Mouse (Mus musculus) forebrain, embryonic 15.5 days (tissue): ENCODE measurements around the gene Taf9b. TPM values are rescaled to one million over a fixed set of nuclear protein-coding genes. Genes with fewer than 3 reads are reported as not detected.
A peak's percentile ranks its signal among the peaks of the same experiment; 100 is the strongest.
"Not testable (repeated sequence)": the region's sequence is repeated elsewhere in the genome, so short reads cannot be mapped to it uniquely, and the experiment has no call there.

ENCODE experiments used
- ATAC-seq: fragments of 200-750 bp; cut with Nextera tagmentation; replicated peaks from 2 replicates; pipeline ENCODE4 v1.8.0; 2017; ENCODE audit warnings: mild to moderate bottlenecking, moderate TSS enrichment, moderate library complexity
- H3K27ac ChIP-seq: fragments of 300-500 bp; sonication (generic); replicated peaks from 2 replicates; pipeline ENCODE4 v1.5.1; 2015; ENCODE audit warnings: mild to moderate bottlenecking, inconsistent platforms
- H3K27me3 ChIP-seq: fragments of 300-500 bp; sonication (generic); 2 replicates; pipeline ENCODE4 v1.6.1; 2015; ENCODE audit warnings: inconsistent platforms
- H3K36me3 ChIP-seq: fragments of 300-500 bp; sonication (generic); 2 replicates; pipeline ENCODE4 v1.6.1; 2015; ENCODE audit warnings: mild to moderate bottlenecking, inconsistent platforms
- H3K4me1 ChIP-seq: fragments of 300-500 bp; sonication (generic); 2 replicates; pipeline ENCODE4 v1.6.1; 2015; ENCODE audit warnings: inconsistent platforms
- H3K4me2 ChIP-seq: fragments of 300-500 bp; sonication (generic); replicated peaks from 2 replicates; pipeline ENCODE4 v1.6.1; 2015; ENCODE audit warnings: mild to moderate bottlenecking, inconsistent platforms
- H3K4me3 ChIP-seq: fragments of 300-500 bp; sonication (generic); 2 replicates; pipeline ENCODE4 v1.5.1; 2015; ENCODE audit warnings: mild to moderate bottlenecking, inconsistent platforms
- H3K9ac ChIP-seq: fragments of 300-500 bp; sonication (generic); replicated peaks from 2 replicates; pipeline ENCODE4 v1.6.1; 2015; ENCODE audit warnings: mild to moderate bottlenecking, inconsistent platforms
- H3K9me3 ChIP-seq: fragments of 300-500 bp; sonication (generic); 2 replicates; pipeline ENCODE4 v1.6.1; 2016; ENCODE audit warnings: inconsistent platforms
- whole genome bisulfite sequencing: fragments of 180-500 bp; shearing (Covaris S2); methylation state at CpG from one replicate; pipeline ENCODE4 v1.1.7; 2015; ENCODE audit warnings: mixed read lengths; 5-methylcytosine and 5-hydroxymethylcytosine counted together
- polyA plus RNA-seq: library from polyadenylated mRNA; unstranded; fragments of >200 nt; fragmentation: Nextera tagmentation; extraction: Ambion mirVana; gene quantifications from 2 replicates; pipeline ENCODE4 v1.2.1, GENCODE M21; 2015

Taf9b gene
- polyA plus RNA-seq = 11.4 and 14.5 TPM in 2 replicates

DNA sequence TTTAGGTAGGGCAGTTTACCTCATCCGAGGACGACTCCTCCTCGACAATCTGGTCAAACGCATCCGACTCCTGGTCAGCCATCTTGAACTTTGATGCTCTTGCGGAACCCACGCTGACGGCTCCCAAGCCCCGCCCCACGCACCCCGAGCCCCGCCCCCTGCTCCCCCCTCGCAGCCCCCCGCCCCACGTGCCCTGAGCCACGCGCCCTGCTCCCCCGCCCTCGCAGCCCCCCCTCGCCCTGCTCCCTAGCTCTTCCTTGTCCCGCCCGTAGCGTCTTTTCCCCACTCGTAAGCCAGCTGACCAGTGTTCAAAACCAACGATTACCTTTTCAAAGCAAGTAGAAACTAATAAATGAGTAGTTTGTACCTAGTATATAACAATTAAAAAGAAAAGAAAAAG is at the start of gene Taf9b:
Gene Taf9b, minus strand, starts transcription at position 101 of the 400 bp plus-strand sequence.
- H3K27ac ChIP-seq = peak within 1 kb of the TSS; percentile 92
- peak within 1 kb of the TSS; percentile 60 for H3K4me3 ChIP-seq
- no peak within 1 kb of the TSS; the same call in 1 of the 2 replicates for H3K9ac ChIP-seq
- no peaks in the 10 kb centered on the region for H3K27me3 ChIP-seq
- no peaks in the 10 kb centered on the region for H3K4me1 ChIP-seq
- H3K9me3 ChIP-seq = no peaks in the 10 kb centered on the region
- ATAC-seq = no peak
- H3K36me3 ChIP-seq = no peaks in the 10 kb centered on the region
- peak within 1 kb of the TSS; percentile 37 for H3K4me2 ChIP-seq
- 87% methylated on average over 25 of the region's 25 CpGs for WGBS

- ATAC-seq = no peak
- no peak within 1 kb of the TSS for H3K9ac ChIP-seq
- 91% methylated on average over 4 of the region's 4 CpGs for WGBS
- no peaks in the 10 kb centered on the region for H3K27me3 ChIP-seq
- H3K9me3 ChIP-seq = no peaks in the 10 kb centered on the region
- H3K4me1 ChIP-seq = no peaks in the 10 kb centered on the region
- H3K36me3 ChIP-seq = no peaks in the 10 kb centered on the region
- H3K27ac ChIP-seq = no peak within 1 kb of the TSS
- H3K4me3 ChIP-seq = no peak within 1 kb of the TSS
- H3K4me2 ChIP-seq = no peak within 1 kb of the TSS
Observed at GRCm38 (mm10) chrX:106255276-106255675, 34.3 kb upstream of the Taf9b start, which contains the start of gene Fnd3c2. Fnd3c2 (minus strand) TSS chrX:106255376.

DNA sequence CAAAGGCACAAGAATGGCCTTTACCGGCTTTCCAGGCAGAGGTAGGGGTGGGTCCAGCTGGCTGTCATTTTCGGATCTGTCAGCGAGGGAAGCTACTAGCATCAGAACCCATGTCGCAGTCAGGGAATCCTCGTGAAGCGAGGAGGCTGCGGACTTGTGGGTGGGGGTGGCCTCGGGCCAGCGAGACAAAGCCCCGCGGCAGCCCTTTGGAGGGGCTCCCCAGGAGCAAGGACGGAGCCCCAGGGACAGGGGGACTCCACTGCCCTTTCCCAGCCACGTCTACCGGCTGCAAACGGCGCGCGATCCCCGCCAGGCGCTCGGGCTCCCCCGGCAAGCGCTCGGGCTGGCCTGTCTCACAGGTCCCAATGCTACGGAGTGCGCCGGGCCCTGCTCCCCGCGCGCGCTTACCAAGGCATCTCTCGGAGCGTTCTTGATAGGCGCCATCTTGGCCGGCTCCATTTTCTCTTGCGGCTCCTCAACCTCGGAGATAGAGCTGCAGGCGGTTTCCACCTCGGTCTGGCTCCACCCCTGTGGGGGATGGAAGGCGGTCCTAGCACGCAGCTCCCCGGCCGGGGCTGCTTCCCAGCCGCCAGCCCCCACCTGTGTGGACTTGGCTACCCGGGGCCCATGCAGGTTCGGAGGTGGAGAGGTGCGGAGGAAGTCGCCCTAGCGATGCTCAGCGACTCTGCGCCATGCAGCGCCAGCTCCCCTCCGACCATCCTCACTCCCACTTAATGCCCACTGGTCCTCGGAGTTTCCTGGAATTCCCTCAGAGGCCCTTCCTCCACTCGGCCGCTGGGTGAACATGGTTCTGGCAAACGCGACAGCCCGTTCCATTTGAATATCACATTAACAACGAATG is 1.6 kb downstream of the Taf9b start:
- peak; percentile 95 for ATAC-seq
- H3K36me3 ChIP-seq = no peaks in the 10 kb centered on the region
- peak overlapping the region; percentile 37 for H3K4me2 ChIP-seq
- H3K27me3 ChIP-seq = no peaks in the 10 kb centered on the region
- 24% methylated on average over 52 of the region's 60 CpGs for WGBS
- no peaks in the 10 kb centered on the region for H3K4me1 ChIP-seq
- peak overlapping the region; percentile 60 for H3K4me3 ChIP-seq
- peak overlapping the region; percentile 92 for H3K27ac ChIP-seq
- peak overlapping the region; percentile 87 for H3K9ac ChIP-seq
- H3K9me3 ChIP-seq = no peaks in the 10 kb centered on the region

DNA sequence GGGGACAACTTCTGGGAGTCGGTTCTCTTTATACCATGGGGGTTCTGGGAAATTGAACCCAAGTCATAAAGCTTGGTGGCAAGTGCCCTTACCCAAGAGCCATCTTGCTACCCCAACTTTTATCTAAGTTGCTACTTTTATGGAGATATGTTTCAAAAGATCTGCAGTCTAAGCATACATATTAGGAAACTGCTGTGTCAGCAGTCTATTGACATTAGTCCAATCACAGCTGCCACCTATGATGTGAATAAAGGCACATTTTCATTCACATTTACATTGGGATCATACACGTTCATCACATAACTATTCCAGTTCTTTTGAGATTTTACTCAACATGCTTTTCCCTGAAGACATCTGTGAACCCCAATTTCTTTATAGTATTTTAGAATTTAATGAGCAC is 11.9 kb downstream of the Taf9b start:
- Histone ChIP-seq H3K4me2 (no peak overlapping the region), H3K9ac (no peak overlapping the region), H3K27me3 (no peaks in the 10 kb centered on the region), H3K4me1 (no peaks in the 10 kb centered on the region), H3K27ac (no peak overlapping the region), H3K9me3 (no peaks in the 10 kb centered on the region), H3K36me3 (peaks cover 5% of the 10 kb centered on the region; the same call in 1 of the 2 replicates), H3K4me3 (no peak overlapping the region)
- no peak for ATAC-seq
- 81% methylated on average over 2 of the region's 2 CpGs for WGBS

DNA sequence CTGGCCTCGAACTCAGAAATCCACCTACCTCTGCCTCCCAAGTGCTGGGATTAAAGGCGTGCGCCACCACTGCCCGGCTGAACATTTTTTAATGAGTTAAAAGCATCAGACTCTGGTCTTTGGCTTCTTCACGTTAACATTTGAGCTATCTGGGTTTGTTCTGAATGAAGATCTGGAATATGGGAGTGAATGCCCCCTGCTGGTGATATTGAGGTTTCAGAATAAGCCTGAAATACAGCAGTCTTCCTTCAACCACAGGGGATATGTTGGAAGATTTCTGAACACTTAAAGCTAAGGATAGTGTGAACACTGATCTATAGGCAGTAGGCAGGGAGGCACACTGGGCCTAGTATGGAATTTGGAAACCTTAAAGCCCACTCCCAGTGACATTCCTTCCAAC is 22.1 kb downstream of the Taf9b start:
- H3K9ac ChIP-seq = no peak overlapping the region
- no peak overlapping the region for H3K4me3 ChIP-seq
- H3K9me3 ChIP-seq = no peaks in the 10 kb centered on the region
- H3K4me2 ChIP-seq = no peak overlapping the region
- no peaks in the 10 kb centered on the region for H3K4me1 ChIP-seq
- peaks cover 41% of the 10 kb centered on the region for H3K36me3 ChIP-seq
- no peak overlapping the region for H3K27ac ChIP-seq
- no peaks in the 10 kb centered on the region for H3K27me3 ChIP-seq
- 79% methylated on average over 5 of the region's 5 CpGs for WGBS
- no peak for ATAC-seq

- no peaks in the 10 kb centered on the region for H3K9me3 ChIP-seq
- no peak overlapping the region for H3K4me3 ChIP-seq
- no peak overlapping the region for H3K9ac ChIP-seq
- H3K4me2 ChIP-seq = no peak overlapping the region
- no peaks in the 10 kb centered on the region for H3K27me3 ChIP-seq
- no peak overlapping the region for H3K27ac ChIP-seq
- 63% methylated on average over 5 of the region's 5 CpGs for WGBS
- H3K4me1 ChIP-seq = no peaks in the 10 kb centered on the region
- no peak for ATAC-seq
- H3K36me3 ChIP-seq = peaks cover 35% of the 10 kb centered on the region
Observed at GRCm38 (mm10) chrX:106197308-106197707, 23.6 kb downstream of the Taf9b start.

- Histone ChIP-seq H3K4me1 (peaks cover 10% of the 10 kb centered on the region), H3K36me3 (peaks cover 23% of the 10 kb centered on the region)
- not testable (repeated sequence) for H3K27me3 ChIP-seq, H3K9me3 ChIP-seq, H3K9ac ChIP-seq, H3K27ac ChIP-seq, ATAC-seq, H3K4me3 ChIP-seq, H3K4me2 ChIP-seq
- WGBS = 90% methylated on average over 6 of the region's 6 CpGs
Observed at GRCm38 (mm10) chrX:106194361-106194760, 26.6 kb downstream of the Taf9b start.

DNA sequence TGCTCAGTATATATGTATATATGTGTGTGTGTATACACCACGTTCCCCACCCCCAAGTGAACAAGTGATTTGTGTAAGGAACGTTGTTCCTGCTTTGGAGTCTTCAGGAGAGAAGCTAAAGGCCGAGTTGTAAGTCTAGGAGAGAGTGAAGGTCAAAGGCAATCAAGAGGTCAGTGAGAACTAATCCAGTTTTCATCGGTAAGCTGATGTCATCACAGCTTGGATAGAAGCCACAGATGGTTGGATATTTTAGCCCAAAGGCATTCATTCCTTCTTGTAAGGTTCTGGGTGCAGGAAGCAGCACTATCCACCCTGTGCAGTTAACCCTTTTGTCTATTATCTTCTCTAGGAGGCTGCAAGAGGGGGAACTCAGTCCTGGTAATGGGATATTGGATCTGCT is 30.9 kb downstream of the Taf9b start:
- Histone ChIP-seq H3K9me3 (no peaks in the 10 kb centered on the region), H3K4me2 (no peak overlapping the region), H3K27ac (no peak overlapping the region), H3K36me3 (peaks cover 3% of the 10 kb centered on the region; the same call in 1 of the 2 replicates), H3K4me3 (no peak overlapping the region), H3K9ac (no peak overlapping the region), H3K4me1 (peaks cover 32% of the 10 kb centered on the region), H3K27me3 (no peaks in the 10 kb centered on the region)
- no peak for ATAC-seq
- 39% methylated on average over 4 of the region's 4 CpGs for WGBS

DNA sequence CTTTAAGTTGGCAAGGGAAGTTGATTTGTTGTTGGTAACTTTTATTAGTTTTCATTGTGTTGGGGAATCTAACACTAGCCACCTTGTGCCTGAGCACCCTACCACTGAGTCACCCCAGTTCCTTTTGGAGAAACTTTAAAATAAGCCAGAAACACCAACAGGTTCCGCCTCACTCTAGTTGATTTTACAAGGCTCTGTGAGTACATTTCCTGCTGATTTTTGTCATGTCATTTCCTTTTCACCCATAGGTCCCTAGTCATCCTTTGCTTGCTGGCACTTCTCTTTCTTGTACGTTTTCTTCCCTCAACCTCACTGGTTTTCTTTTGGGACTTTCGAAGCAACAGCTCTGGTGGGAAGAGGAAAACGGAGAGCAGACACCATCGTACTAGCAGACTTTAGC is 31.6 kb downstream of the Taf9b start:
- no peak for ATAC-seq
- Histone ChIP-seq H3K36me3 (no peaks in the 10 kb centered on the region), H3K4me3 (peak overlapping the region; percentile 53), H3K9ac (no peak overlapping the region), H3K4me1 (peaks cover 32% of the 10 kb centered on the region), H3K27ac (no peak overlapping the region), H3K27me3 (no peaks in the 10 kb centered on the region), H3K9me3 (no peaks in the 10 kb centered on the region), H3K4me2 (peak overlapping the region; percentile 66)
- 46% methylated on average over 5 of the region's 5 CpGs for WGBS

- H3K36me3 ChIP-seq = no peaks in the 10 kb centered on the region
- H3K9ac ChIP-seq = peak overlapping the region; percentile 53
- peaks cover 32% of the 10 kb centered on the region for H3K4me1 ChIP-seq
- peak overlapping the region; percentile 66 for H3K4me2 ChIP-seq
- no peak for ATAC-seq
- H3K27ac ChIP-seq = peak overlapping the region; percentile 63
- H3K4me3 ChIP-seq = peak overlapping the region; percentile 53
- H3K9me3 ChIP-seq = no peaks in the 10 kb centered on the region
- 15% methylated on average over 12 of the region's 12 CpGs for WGBS
- H3K27me3 ChIP-seq = no peaks in the 10 kb centered on the region
Observed at GRCm38 (mm10) chrX:106187737-106188136, 33.2 kb downstream of the Taf9b start.

DNA sequence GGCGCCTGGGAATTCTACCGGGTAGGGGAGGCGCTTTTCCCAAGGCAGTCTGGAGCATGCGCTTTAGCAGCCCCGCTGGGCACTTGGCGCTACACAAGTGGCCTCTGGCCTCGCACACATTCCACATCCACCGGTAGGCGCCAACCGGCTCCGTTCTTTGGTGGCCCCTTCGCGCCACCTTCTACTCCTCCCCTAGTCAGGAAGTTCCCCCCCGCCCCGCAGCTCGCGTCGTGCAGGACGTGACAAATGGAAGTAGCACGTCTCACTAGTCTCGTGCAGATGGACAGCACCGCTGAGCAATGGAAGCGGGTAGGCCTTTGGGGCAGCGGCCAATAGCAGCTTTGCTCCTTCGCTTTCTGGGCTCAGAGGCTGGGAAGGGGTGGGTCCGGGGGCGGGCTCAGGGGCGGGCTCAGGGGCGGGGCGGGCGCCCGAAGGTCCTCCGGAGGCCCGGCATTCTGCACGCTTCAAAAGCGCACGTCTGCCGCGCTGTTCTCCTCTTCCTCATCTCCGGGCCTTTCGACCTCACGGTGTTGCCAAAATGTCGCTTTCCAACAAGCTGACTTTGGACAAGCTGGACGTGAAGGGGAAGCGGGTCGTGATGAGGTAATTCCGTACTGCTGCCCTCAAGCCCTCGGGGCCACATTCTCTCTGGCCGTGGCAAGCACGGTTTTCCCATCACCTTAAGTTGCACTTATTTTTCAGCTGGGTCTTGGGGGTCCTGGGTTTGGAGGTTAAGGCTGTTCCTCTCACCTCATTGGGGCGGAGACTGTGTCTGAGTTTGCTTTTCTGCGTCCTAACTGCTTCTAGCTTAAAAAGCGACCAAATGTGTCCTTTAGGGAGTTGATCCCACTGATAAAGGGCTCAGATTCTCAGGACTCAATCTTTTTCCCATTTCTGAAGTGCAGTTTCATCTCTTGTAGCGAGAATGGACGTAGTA is 34.0 kb downstream of the Taf9b start, which contains the start of gene Pgk1:
Gene Pgk1, plus strand, starts transcription at position 388 of the 937 bp plus-strand sequence.
- WGBS = 23% methylated on average over 43 of the region's 55 CpGs
- Histone ChIP-seq H3K4me3 (peak within 1 kb of the TSS; percentile 53), H3K36me3 (no peaks in the 10 kb centered on the region), H3K4me2 (peak within 1 kb of the TSS; percentile 66), H3K9ac (peak within 1 kb of the TSS; percentile 53), H3K27me3 (no peaks in the 10 kb centered on the region), H3K9me3 (no peaks in the 10 kb centered on the region), H3K4me1 (peaks cover 32% of the 10 kb centered on the region), H3K27ac (peak within 1 kb of the TSS; percentile 93)
- peak; percentile 98 for ATAC-seq

DNA sequence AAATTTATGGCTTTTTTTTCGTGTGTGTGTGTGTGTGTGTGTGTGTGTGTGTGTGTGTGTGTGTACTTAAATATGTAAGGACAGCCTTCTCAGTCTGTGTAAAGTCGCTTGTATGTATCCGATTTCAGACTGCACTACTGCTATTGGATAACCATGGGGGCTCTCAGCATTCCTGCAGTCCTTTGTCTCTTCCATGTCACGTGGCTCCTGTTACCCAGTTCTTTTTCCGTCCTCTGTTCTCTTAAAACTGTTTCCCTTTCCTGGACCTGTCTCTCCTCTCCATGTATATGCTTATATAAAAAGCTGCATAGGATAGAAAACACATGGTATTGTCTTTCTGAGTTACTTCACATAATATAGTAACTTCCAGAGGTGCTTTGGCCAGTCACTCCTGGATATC is 35.3 kb downstream of the Taf9b start:
- Histone ChIP-seq H3K9me3 (no peaks in the 10 kb centered on the region), H3K4me2 (peak overlapping the region; percentile 42), H3K27me3 (no peaks in the 10 kb centered on the region), H3K9ac (no peak overlapping the region), H3K4me3 (no peak overlapping the region), H3K4me1 (peaks cover 32% of the 10 kb centered on the region), H3K27ac (peak overlapping the region; percentile 93), H3K36me3 (no peaks in the 10 kb centered on the region)
- WGBS = 22% methylated on average over 5 of the region's 5 CpGs
- no peak for ATAC-seq
